In genomic region chr7:83724541-83724940, GRCm38 (mm10) we compare ENCODE assay signal across 25 mouse cellular contexts.
"Had no signal": no experiment of that assay in that cellular context is flagged by ENCODE, and none has a peak within 500 bp of the region (broad histone marks: within the 10 kb centered on the region; RNA-seq: fewer than 3 reads in every experiment).

No protein-coding gene starts in this region.

- H3K4me3 ChIP-seq: intestine, embryonic 15.5 days; kidney, embryonic 15.5 days; left cerebral cortex, adult 2 months; lung, embryonic 15.5 days; midbrain, embryonic 12.5 days; midbrain, embryonic 15.5 days; myocyte had no signal

- H3K4me2 ChIP-seq: intestine, embryonic 15.5 days; kidney, embryonic 15.5 days; liver, embryonic 11.5 days; lung, embryonic 15.5 days; midbrain, embryonic 12.5 days; midbrain, embryonic 15.5 days had no signal

- H3K36me3 ChIP-seq: intestine, embryonic 15.5 days; kidney, embryonic 15.5 days; lung, embryonic 15.5 days; midbrain, embryonic 12.5 days; midbrain, embryonic 15.5 days had no signal

- H3K9me3 ChIP-seq: intestine, embryonic 15.5 days; kidney, embryonic 15.5 days; lung, embryonic 15.5 days; midbrain, embryonic 12.5 days; midbrain, embryonic 15.5 days had no signal

- ATAC-seq: intestine, embryonic 15.5 days; midbrain, embryonic 15.5 days had no signal

- H3K27ac ChIP-seq: intestine, embryonic 15.5 days; kidney, embryonic 15.5 days; left cerebral cortex, adult 2 months; liver, embryonic 14.5 days; lung, embryonic 15.5 days; midbrain, embryonic 12.5 days; midbrain, embryonic 15.5 days; stomach, postnatal 0 days had no signal

- H3K4me1 ChIP-seq: intestine, embryonic 15.5 days; midbrain, embryonic 12.5 days; midbrain, embryonic 15.5 days had no signal

- H3K9ac ChIP-seq: intestine, embryonic 15.5 days; kidney, embryonic 15.5 days; liver, embryonic 14.5 days; lung, embryonic 15.5 days; midbrain, embryonic 12.5 days; midbrain, embryonic 15.5 days had no signal

- DNase-seq: kidney, adult 11 months; kidney, adult 8-10 months; kidney, postnatal 10 days; kidney, postnatal 36 days; layer of hippocampus, adult 9-11 months; layer of hippocampus, postnatal 36 days; lung, adult 18-20 months; lung, postnatal 10 days; lung, postnatal 36 days; right cerebral cortex, adult 18-20 months; right cerebral cortex, postnatal 14 days; right cerebral cortex, postnatal 4 days; thymus, adult 2 months; thymus, postnatal 14 days; thymus, postnatal 4 days had no signal

- H3K27me3 ChIP-seq: intestine, embryonic 15.5 days; kidney, embryonic 15.5 days; lung, embryonic 15.5 days; midbrain, embryonic 12.5 days; midbrain, embryonic 15.5 days had no signal
